Mouse (Mus musculus): Measurements from ENCODE around the gene Ncmap.

The Ncmap gene

GRCm38 (mm10) chr4:135337376-135337942 is 60.6 kb downstream of the Ncmap start:
- DNase-seq: no peak

GRCm38 (mm10) chr4:135336023-135336357 is 62.0 kb downstream of the Ncmap start:
- DNase-seq: no peak

- DNase-seq: no peak
Measured at GRCm38 (mm10) chr4:135335327-135336022, 62.6 kb downstream of the Ncmap start.

- no peak for DNase-seq
Measured at GRCm38 (mm10) chr4:135326469-135326868, 71.6 kb downstream of the Ncmap start.

DNA sequence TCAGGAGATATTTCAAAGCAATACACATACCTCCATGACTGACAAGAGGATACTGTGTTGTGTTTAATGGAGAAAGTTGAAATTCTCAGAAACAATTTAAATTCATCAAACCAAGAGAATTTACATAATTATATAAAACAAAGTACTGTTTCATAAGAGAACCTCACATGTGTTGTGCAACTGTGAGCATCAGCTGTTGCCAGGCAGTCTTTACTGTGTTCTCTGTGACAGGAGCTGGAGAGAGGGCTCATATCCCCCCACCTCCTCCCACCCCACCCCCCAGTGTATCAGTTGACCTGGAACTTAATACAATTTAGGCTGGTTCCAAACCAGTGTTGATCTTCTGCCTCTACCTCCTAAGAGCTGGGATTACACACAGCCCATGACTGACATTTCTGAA is 72.0 kb downstream of the Ncmap start:
- DNase-seq: no peak

- no peak for DNase-seq
Measured at GRCm38 (mm10) chr4:135323021-135323420, 75.0 kb downstream of the Ncmap start.
